Mouse (Mus musculus): ENCODE results near the gene Trim14. TPM values are rescaled to one million over a fixed set of nuclear protein-coding genes. Genes with fewer than 3 reads are reported as not detected.

Trim14 gene
- polyA plus RNA-seq, 1 experiment: 14.6 TPM

- DNase-seq: peak; percentile 85
- no peak for TF ChIP-seq POLR2A (IDR thresholded peaks at IDR 0.05; ENCODE audit: borderline replicate concordance, extremely low read depth, low read depth, low read length)
- TF ChIP-seq CTCF (IDR thresholded peaks at IDR 0.05; ENCODE audit: insufficient read depth, low read length): no peak
- under 1% methylated on average over 64 of the region's 70 CpGs for WGBS
- Histone ChIP-seq H3K4me3 (replicated peaks; ENCODE audit: extremely low read depth, low read depth, low read length) (peak overlapping the region; percentile 74), H3K4me1 (ENCODE audit: control insufficient read depth, insufficient read depth, low read length) (peaks cover 6% of the 10 kb centered on the region)
These were observed 84.6 kb downstream of the Trim14 start for GRCm38 (mm10) chr4:46451240-46451757.

GRCm38 (mm10) chr4:46450519-46451131 lies 85.3 kb downstream of the Trim14 start, which contains the start of gene Anp32b:
Gene Anp32b, plus strand, starts transcription at chr4:46450902.
- TF ChIP-seq CTCF (IDR thresholded peaks at IDR 0.05; ENCODE audit: insufficient read depth, low read length) (no peak), POLR2A (IDR thresholded peaks at IDR 0.05; ENCODE audit: borderline replicate concordance, extremely low read depth, low read depth, low read length) (no peak; the same call in 1 of the 2 replicates)
- peaks cover 6% of the 10 kb centered on the region for H3K4me1 ChIP-seq (ENCODE audit: control insufficient read depth, insufficient read depth, low read length)
- peak within 1 kb of the TSS; percentile 74 for H3K4me3 ChIP-seq (replicated peaks; ENCODE audit: extremely low read depth, low read depth, low read length)
- 1% methylated on average over 66 of the region's 66 CpGs for WGBS
- peak; percentile 94 for DNase-seq

- Histone ChIP-seq H3K4me1 (ENCODE audit: control insufficient read depth, insufficient read depth, low read length) (peaks cover 6% of the 10 kb centered on the region), H3K4me3 (replicated peaks; ENCODE audit: extremely low read depth, low read depth, low read length) (peak overlapping the region; percentile 46)
- TF ChIP-seq POLR2A (IDR thresholded peaks at IDR 0.05; ENCODE audit: borderline replicate concordance, extremely low read depth, low read depth, low read length) (no peak), CTCF (IDR thresholded peaks at IDR 0.05; ENCODE audit: insufficient read depth, low read length) (no peak)
- no peak for DNase-seq
- WGBS: 36% methylated on average over 7 of the region's 7 CpGs
These were observed 85.9 kb downstream of the Trim14 start for GRCm38 (mm10) chr4:46450020-46450518.

- no peak for DNase-seq
- no peak for TF ChIP-seq POLR2A (IDR thresholded peaks at IDR 0.05; ENCODE audit: borderline replicate concordance, extremely low read depth, low read depth, low read length)
- no peak for TF ChIP-seq CTCF (IDR thresholded peaks at IDR 0.05; ENCODE audit: insufficient read depth, low read length)
- 47% methylated on average over 6 of the region's 6 CpGs for WGBS
These were observed 87.1 kb downstream of the Trim14 start for GRCm38 (mm10) chr4:46448886-46449285.

GRCm38 (mm10) chr4:46447461-46447860 lies 88.5 kb downstream of the Trim14 start:
- WGBS: 63% methylated on average over 1 of the region's 1 CpGs
- Histone ChIP-seq H3K4me1 (ENCODE audit: control insufficient read depth, insufficient read depth, low read length) (peaks cover under 1% of the 10 kb centered on the region), H3K4me3 (replicated peaks; ENCODE audit: extremely low read depth, low read depth, low read length) (no peak overlapping the region)
- TF ChIP-seq POLR2A (IDR thresholded peaks at IDR 0.05; ENCODE audit: borderline replicate concordance, extremely low read depth, low read depth, low read length) (no peak), CTCF (IDR thresholded peaks at IDR 0.05; ENCODE audit: insufficient read depth, low read length) (no peak)
- DNase-seq: no peak

More at GRCm38 (mm10) chr4:46448886-46449285, 87.1 kb downstream of the Trim14 start:
- Histone ChIP-seq H3K4me3 (replicated peaks; ENCODE audit: extremely low read depth, low read depth, low read length) (no peak overlapping the region), H3K4me1 (ENCODE audit: control insufficient read depth, insufficient read depth, low read length) (peaks cover 6% of the 10 kb centered on the region)

- no peak for TF ChIP-seq CTCF (IDR thresholded peaks at IDR 0.05; ENCODE audit: insufficient read depth, low read length)
- no peak for TF ChIP-seq POLR2A (IDR thresholded peaks at IDR 0.05; ENCODE audit: borderline replicate concordance, extremely low read depth, low read depth, low read length)
- 51% methylated on average over 9 of the region's 9 CpGs for WGBS
- H3K4me3 ChIP-seq (replicated peaks; ENCODE audit: extremely low read depth, low read depth, low read length): no peak overlapping the region
- H3K4me1 ChIP-seq (ENCODE audit: control insufficient read depth, insufficient read depth, low read length): no peaks in the 10 kb centered on the region; the same call in 1 of the 2 replicates
- DNase-seq: no peak
These were observed 90.5 kb downstream of the Trim14 start for GRCm38 (mm10) chr4:46445237-46445945.

Other genes starting within 250 kb of the Trim14 start
- 1.6 TPM in 1 of 2 replicates, not detected in the other for gene Foxe1, start 192.5 kb downstream of the Trim14 start, polyA plus RNA-seq (2012; rRNA removed)
- gene Trmo, start 146.7 kb downstream of the Trim14 start, polyA plus RNA-seq (2012; rRNA removed): 4.3 and 5.5 TPM in 2 replicates
- not detected in 2 replicates for gene Hemgn, start 122.6 kb downstream of the Trim14 start, polyA plus RNA-seq (2012; rRNA removed)
- gene Anp32b, start 85.2 kb downstream of the Trim14 start, polyA plus RNA-seq (2012; rRNA removed): 14.4 and 19.2 TPM in 2 replicates
- 20.1 and 21.6 TPM in 2 replicates for gene Nans, start 46.9 kb downstream of the Trim14 start, polyA plus RNA-seq (2012; rRNA removed)
- 9.1 and 17.2 TPM in 2 replicates for gene Coro2a, start 66.1 kb upstream of the Trim14 start, polyA plus RNA-seq (2012; rRNA removed)
- gene Tbc1d2, start 114.1 kb upstream of the Trim14 start, polyA plus RNA-seq (2012; rRNA removed): 10.2 and 10.5 TPM in 2 replicates

Measured in lung, adult 2 months (tissue).